Mouse (Mus musculus) lung, adult 2 months (tissue): Measurements from ENCODE around the gene Plpp3. TPM values are rescaled to one million over a fixed set of nuclear protein-coding genes. Genes with fewer than 3 reads are reported as not detected.
A peak's percentile ranks its signal among the peaks of the same experiment; 100 is the strongest.

ENCODE experiments used
- DNase-seq: peaks from one replicate; pipeline ENCODE4 v3.0.0; 2022
- H3K4me1 ChIP-seq: fragments of 200-500 bp; 2 replicates; pipeline ENCODE4 v1.6.1; 2011; ENCODE audit warnings: low read length; ENCODE audit not compliant: control insufficient read depth, insufficient read depth
- H3K4me3 ChIP-seq: fragments of 200-500 bp; replicated peaks from 2 replicates; pipeline ENCODE3; 2011; ENCODE audit warnings: low read depth, mild to moderate bottlenecking, control low read depth, low read length; ENCODE audit errors: extremely low read depth
- CTCF ChIP-seq: fragments of 200-500 bp; IDR thresholded peaks from 2 replicates; pipeline ENCODE4 v1.5.1; 2011; ENCODE audit warnings: mild to moderate bottlenecking, low read length, control low read depth; ENCODE audit not compliant: insufficient read depth
- POLR2A ChIP-seq: fragments of 200-500 bp; IDR thresholded peaks from 2 replicates; pipeline ENCODE4 v1.6.1; 2011; ENCODE audit warnings: low read depth, mild to moderate bottlenecking, control low read depth, low read length, borderline replicate concordance; ENCODE audit errors: extremely low read depth
- WGBS: fragments of 180-500 bp; shearing (Covaris S2); methylation state at CpG from one replicate; pipeline ENCODE4 v1.1.7; 2018; 5-methylcytosine and 5-hydroxymethylcytosine counted together
- polyA plus RNA-seq: library from polyadenylated mRNA; depleted of rRNA; stranded (reverse); fragments of >200 nt; gene quantifications from 2 replicates; pipeline ENCODE4 v1.2.3, GENCODE M21; 2012

Gene Plpp3
- polyA plus RNA-seq, 1 experiment: 170 TPM

DNA sequence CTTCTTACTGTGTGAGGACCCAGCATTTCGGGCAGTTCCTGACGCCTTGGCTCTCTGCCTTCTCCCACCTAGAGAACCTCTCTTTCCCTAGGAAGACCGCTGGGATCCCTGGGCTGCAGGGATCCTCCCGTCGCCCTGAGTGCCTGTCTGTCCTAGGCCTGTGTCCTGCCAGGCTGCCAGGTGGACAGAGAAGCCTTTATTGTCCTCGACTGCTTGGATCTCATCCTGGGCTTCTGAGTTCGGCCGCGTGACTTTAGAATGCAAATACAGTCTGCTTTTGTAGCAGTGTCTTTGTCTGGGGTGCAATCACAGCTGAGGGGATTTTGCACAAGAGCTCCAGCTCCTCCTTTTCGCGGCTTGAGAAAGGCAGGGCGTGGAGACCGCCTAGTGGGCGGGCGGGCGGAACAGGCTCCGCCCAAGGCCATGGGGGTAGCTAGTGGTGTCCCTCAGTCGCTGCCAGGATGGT is 88.4 kb downstream of the Plpp3 start:
- DNase-seq: peak; percentile 41
- no peaks in the 10 kb centered on the region; the same call in 1 of the 2 replicates for H3K4me1 ChIP-seq
- H3K4me3 ChIP-seq: peak overlapping the region; percentile 53
- TF ChIP-seq POLR2A (0 out of 2 replicates have a peak, but pooled peaks have one; percentile 5), CTCF (no peak)
- 10% methylated on average over 18 of the region's 18 CpGs for WGBS

DNA sequence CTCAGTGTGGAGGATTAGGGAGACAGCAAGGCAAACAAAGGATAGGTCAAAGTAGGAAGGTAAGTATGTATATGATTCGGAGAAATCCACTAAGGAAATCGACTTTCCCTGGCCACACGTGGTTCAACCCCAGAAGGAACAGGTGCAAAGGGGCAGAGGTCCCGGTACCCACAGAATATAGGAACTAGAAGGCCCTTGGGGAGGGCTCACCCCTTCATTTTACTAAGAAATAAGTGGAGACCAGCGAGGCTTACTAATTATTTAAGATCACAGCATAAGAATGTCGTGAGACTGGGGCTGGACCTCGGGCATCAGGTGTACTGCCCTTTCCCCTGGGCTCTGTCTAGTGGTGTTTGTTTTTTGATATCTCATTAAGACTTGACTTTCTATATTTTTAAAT is 89.2 kb downstream of the Plpp3 start:
- DNase-seq: no peak
- 87% methylated on average over 7 of the region's 7 CpGs for WGBS

DNA sequence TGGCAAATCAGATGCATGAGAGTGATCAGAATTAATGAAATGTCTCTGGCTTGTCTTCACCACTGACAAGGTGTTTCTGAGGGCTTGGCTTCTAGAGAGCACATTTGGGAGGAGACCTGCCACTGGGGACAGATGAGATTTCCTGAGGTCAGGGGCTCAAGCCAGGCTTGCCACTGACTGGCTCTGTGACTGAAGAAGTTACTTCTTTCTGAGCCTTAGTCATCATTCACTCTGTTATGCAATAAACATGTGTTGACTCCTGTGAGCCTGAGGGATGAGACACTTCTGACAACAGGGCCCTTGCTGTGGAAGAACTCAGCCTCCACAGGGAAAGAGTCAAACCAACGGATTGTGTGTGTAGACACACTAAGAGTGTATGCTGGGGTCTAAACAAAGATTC is 91.0 kb downstream of the Plpp3 start:
- H3K4me1 ChIP-seq: peaks cover 2% of the 10 kb centered on the region; the same call in 1 of the 2 replicates
- 60% methylated on average over 1 of the region's 1 CpGs for WGBS
- H3K4me3 ChIP-seq: no peak overlapping the region
- no peak for TF ChIP-seq CTCF
- no peak for TF ChIP-seq POLR2A
- no peak for DNase-seq

More for the DNA sequence above, 89.2 kb downstream of the Plpp3 start:
- TF ChIP-seq POLR2A (no peak), CTCF (no peak)
- Histone ChIP-seq H3K4me1 (no peaks in the 10 kb centered on the region; the same call in 1 of the 2 replicates), H3K4me3 (no peak overlapping the region)

DNA sequence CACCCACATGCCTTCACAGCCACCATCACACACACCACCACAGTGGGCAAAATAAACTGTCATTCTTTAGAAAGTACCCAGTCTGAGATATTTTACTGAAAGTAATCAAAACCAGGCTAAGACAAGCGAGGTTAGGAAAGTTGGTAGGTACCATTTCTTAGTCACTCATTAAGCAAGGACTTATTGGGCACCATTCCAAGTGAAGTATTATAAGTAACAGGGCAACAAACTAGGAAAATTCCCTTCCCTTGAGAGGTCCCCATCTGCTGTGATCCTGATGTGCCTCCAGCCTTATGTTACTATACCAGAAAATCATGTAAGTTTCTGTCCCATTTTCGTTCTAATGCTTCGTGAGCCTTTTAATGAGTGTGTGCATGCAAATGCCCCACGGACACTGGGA is 92.1 kb downstream of the Plpp3 start:
- peaks cover 7% of the 10 kb centered on the region for H3K4me1 ChIP-seq
- WGBS: 85% methylated on average over 4 of the region's 4 CpGs
- no peak for DNase-seq
- TF ChIP-seq POLR2A (no peak), CTCF (no peak)
- no peak overlapping the region for H3K4me3 ChIP-seq

DNA sequence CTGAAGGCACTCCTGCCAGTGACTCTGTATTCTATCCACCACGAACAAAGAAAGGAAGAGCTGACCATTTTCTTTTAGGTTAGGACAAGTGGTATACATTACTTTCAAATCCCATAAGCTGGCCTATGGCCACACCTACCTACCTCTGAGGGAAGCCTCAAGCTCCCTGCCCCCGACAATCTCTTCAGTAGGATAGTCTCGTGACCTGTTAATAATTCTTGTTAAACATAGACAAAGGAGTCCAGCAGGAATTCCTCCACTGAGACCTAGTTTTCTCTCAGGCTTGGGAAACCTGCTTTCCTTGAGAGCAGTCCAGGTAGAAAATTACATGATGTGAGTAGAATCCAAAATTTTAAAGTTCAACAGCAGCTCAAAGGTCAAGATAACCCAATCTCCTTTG is 93.8 kb downstream of the Plpp3 start:
- no peak for DNase-seq
- TF ChIP-seq CTCF: no peak
- TF ChIP-seq POLR2A: no peak
- 82% methylated on average over 3 of the region's 3 CpGs for WGBS
- Histone ChIP-seq H3K4me3 (no peak overlapping the region), H3K4me1 (peaks cover 7% of the 10 kb centered on the region)

DNA sequence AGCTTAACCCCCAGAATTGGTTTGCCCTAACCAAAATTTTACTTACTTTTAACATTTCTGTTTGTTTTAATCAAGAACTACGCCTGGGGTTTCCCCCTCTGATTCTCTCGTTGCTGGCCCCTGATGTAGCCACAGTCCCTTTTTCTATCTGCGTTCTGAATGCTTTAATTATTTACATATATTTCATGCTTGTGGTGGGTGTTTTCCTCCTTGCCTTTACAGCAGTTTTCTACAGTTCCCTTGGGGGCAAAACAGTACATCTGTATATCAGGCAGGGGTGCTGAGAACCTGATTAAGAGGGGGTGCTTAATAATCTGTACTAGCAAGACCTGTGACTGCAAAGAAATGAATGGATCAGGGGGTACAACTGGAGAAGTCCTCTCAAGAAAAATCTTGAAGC is 94.9 kb downstream of the Plpp3 start:
- WGBS: 75% methylated on average over 3 of the region's 3 CpGs
- H3K4me3 ChIP-seq: no peak overlapping the region
- TF ChIP-seq POLR2A: no peak
- no peak for TF ChIP-seq CTCF
- H3K4me1 ChIP-seq: peaks cover 7% of the 10 kb centered on the region
- no peak for DNase-seq

DNA sequence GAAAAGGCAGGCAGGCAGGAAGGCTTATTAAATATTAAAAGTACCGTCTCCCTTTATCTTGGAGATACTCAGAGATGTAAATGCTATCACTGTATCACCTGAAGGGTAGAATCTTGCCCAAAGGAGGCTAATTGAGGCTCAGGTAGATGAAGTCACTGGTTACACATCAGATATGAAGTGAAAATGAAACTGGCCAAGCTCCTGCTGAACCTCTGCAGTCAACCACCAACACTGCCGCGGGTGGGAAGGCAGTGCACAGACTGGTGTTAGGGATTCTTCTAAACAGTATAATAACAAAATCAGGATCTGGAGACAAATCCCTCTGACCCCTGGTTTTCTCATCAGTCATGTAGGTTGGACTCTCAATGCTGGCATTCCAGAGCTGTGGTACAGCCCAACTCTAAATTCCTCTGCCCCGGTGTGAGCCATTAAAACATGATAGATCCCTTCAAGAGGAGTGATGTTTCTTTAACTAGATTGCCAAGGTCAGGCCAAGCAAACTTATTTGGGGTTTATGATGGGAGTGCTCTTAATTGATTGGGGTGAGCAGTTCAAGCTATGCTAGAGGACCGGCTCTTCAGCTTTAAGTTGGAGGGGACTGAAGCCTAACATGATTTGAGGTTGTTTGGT is 95.5 kb downstream of the Plpp3 start:
- TF ChIP-seq POLR2A: no peak
- TF ChIP-seq CTCF: no peak
- Histone ChIP-seq H3K4me1 (peaks cover 7% of the 10 kb centered on the region), H3K4me3 (no peak overlapping the region)
- no peak for DNase-seq
- WGBS: 42% methylated on average over 5 of the region's 5 CpGs

DNA sequence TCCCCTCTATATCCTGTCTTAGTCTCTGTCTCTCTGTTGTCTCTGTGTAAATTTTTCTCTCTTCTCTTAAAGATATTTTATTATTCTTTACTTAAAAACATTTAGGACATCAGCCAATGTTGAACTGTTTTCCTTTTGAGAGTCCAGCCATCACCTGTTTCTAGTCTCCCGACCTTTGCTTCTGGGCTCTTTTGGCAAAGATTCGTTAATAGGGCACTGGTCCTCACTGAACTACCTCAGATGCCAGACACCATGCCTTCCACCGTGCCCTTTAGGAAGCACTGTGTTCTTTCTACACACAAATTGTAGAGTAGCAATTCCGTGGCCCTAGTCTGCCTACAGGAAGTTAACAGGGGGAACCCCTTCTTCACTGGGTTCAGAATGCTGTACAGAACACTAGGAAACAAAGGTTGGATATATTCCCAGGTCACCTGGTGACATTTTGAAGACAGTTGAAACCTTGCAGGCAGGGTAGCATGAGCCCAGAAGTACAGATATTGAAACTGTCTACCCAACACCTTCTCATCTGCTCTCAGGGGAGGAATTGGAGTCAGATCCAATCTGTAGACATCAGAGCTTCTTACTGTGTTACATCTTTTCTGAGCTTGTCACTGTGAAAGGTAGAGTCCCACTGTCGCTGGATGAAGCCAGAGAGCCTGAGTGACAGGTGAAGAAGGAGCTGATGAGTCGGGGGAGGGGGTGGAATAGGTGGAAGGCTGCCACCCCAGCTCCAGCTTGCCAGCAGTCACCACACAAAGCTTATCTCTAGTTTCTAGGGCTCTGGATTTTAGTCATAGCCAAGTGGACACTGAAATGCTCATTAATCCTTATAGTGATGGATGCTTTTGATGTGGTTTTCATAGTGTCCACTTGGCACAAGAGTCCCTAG is 96.5 kb downstream of the Plpp3 start:
- Histone ChIP-seq H3K4me3 (no peak overlapping the region), H3K4me1 (peaks cover 7% of the 10 kb centered on the region)
- 67% methylated on average over 6 of the region's 6 CpGs for WGBS
- DNase-seq: no peak
- TF ChIP-seq POLR2A: no peak
- no peak for TF ChIP-seq CTCF

DNA sequence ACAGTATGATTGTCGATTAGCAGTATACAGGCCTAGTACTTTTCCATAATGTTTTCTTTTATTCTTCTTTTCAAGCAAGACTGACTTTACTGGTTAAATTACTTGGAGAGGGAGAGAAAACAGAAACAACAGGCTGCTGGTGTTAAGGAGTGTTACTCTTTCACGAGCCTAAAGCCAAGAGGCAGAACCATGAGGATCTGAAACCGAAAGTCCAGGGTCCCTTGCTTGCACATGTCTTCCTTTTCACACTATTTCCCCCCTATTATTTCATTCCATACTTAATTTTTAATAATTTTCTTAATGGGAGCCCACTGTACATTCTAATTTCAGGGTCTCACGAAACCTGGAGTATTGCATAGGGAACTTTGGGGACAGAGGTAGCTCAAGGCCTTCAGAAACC is 97.2 kb downstream of the Plpp3 start:
- 80% methylated on average over 4 of the region's 4 CpGs for WGBS
- Histone ChIP-seq H3K4me3 (no peak overlapping the region), H3K4me1 (peaks cover 7% of the 10 kb centered on the region)
- no peak for TF ChIP-seq CTCF
- TF ChIP-seq POLR2A: no peak
- no peak for DNase-seq
